Mouse (Mus musculus) hindbrain, embryonic 16.5 days (tissue): ENCODE measurements at regions not wholly inside any gene's neighbourhood (a gene's known extent, or its start where the extent isn't known, plus 50 kb on each side); places are given as distances from the start of the nearest gene placed in this dataset.

ENCODE experiments used
- ATAC-seq: fragments of 200-750 bp; cut with Nextera tagmentation; 2 replicates; pipeline ENCODE4 v1.8.0; 2017; ENCODE audit warnings: moderate TSS enrichment, moderate library complexity
- H3K27ac ChIP-seq: fragments of 300-500 bp; sonication (generic); 2 replicates; pipeline ENCODE4 v1.5.1; 2014; ENCODE audit warnings: low read depth, mild to moderate bottlenecking, control low read depth, low read length, moderate library complexity
- H3K27me3 ChIP-seq: fragments of 300-500 bp; sonication (generic); replicated peaks from 2 replicates; pipeline ENCODE4 v1.6.1; 2014; ENCODE audit warnings: low read length; ENCODE audit not compliant: control insufficient read depth, insufficient read depth
- H3K36me3 ChIP-seq: fragments of 300-500 bp; sonication (generic); 2 replicates; pipeline ENCODE4 v1.6.1; 2014; ENCODE audit warnings: mild to moderate bottlenecking, low read length, moderate library complexity, mixed read lengths; ENCODE audit not compliant: control insufficient read depth, insufficient read depth
- H3K4me1 ChIP-seq: fragments of 300-500 bp; sonication (generic); 2 replicates; pipeline ENCODE4 v1.6.1; 2014; ENCODE audit warnings: low read depth, low read length; ENCODE audit not compliant: control insufficient read depth, insufficient read depth
- H3K4me2 ChIP-seq: fragments of 300-500 bp; sonication (generic); 2 replicates; pipeline ENCODE4 v1.6.1; 2014; ENCODE audit warnings: mild to moderate bottlenecking, low read length, control low read depth, moderate library complexity
- H3K4me3 ChIP-seq: fragments of 300-500 bp; sonication (generic); 2 replicates; pipeline ENCODE4 v1.5.1; 2014; ENCODE audit warnings: mild to moderate bottlenecking, low read length, control low read depth, moderate library complexity
- H3K9ac ChIP-seq: fragments of 300-500 bp; sonication (generic); 2 replicates; pipeline ENCODE4 v1.6.1; 2014; ENCODE audit warnings: low read depth, mild to moderate bottlenecking, control low read depth, low read length, moderate library complexity
- H3K9me3 ChIP-seq: fragments of 300-500 bp; sonication (generic); 2 replicates; pipeline ENCODE4 v1.6.1; 2014; ENCODE audit warnings: mild to moderate bottlenecking, low read length, moderate library complexity; ENCODE audit not compliant: control insufficient read depth
- WGBS: fragments of 180-500 bp; shearing (Covaris S2); extraction: QIAGEN DNeasy Blood & Tissue Kit; methylation state at CpG from one replicate; pipeline ENCODE4 v1.1.7; 2014; 5-methylcytosine and 5-hydroxymethylcytosine counted together

DNA sequence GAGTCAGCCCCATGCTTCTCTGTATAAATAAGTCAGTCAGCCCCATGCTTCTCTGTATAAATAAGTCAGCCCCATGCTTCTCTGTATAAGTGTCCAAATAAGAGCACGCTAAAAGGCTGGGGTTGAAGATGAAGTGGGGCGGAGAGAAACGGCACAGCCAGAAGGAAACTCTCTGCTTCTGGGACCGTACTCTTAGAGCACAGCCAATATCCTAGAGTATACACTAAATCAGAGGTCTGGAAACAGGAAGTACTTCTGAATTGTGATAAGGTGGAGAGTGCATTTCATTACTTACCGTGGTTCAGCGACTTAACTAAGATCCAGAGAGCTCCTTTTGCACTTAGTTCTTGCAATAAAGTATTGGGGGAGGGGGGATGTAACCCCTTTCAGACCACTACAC is 112.1 kb upstream of the Foxd3 start:
- no peak overlapping the region for H3K4me2 ChIP-seq
- no peaks in the 10 kb centered on the region for H3K9me3 ChIP-seq
- H3K27me3 ChIP-seq, result no peaks in the 10 kb centered on the region
- no peak for ATAC-seq
- H3K4me1 ChIP-seq, result no peaks in the 10 kb centered on the region
- 85% methylated on average over 6 of the region's 6 CpGs for WGBS
- no peaks in the 10 kb centered on the region for H3K36me3 ChIP-seq
- no peak overlapping the region for H3K4me3 ChIP-seq
- no peak overlapping the region for H3K27ac ChIP-seq
- H3K9ac ChIP-seq, result no peak overlapping the region

- 65% methylated on average over 3 of the region's 3 CpGs for WGBS
- ATAC-seq, result no peak
- Histone ChIP-seq H3K4me1 (no peaks in the 10 kb centered on the region), H3K9me3 (no peaks in the 10 kb centered on the region), H3K36me3 (no peaks in the 10 kb centered on the region), H3K27ac (no peak overlapping the region), H3K27me3 (no peaks in the 10 kb centered on the region), H3K4me2 (no peak overlapping the region), H3K4me3 (no peak overlapping the region), H3K9ac (no peak overlapping the region)
These were observed 110.4 kb upstream of the Foxd3 start for GRCm38 (mm10) chr4:99545742-99546141.

DNA sequence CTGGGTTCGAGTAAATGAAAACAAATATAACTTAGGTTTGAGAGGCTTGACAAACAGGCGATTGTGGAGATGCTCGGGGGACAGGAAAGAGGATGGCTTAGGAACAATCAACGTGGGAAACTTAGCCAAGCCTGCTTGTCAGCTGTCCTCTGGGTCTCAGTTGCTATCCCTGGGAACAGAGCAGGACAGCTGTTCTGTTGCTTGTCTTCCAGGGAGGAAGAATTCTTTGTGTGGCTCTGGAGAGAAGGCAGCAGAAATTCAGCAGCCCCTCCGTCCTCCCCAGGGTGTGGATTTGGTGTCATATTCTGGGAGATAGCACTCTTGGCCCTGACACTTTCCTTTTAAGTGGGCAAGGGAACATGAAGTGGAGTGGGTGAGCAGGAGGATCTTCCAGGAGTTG is 98.1 kb upstream of the Foxd3 start:
- H3K9me3 ChIP-seq, result no peaks in the 10 kb centered on the region
- no peak overlapping the region for H3K4me2 ChIP-seq
- no peak for ATAC-seq
- WGBS, result 48% methylated on average over 5 of the region's 5 CpGs
- H3K27ac ChIP-seq, result no peak overlapping the region
- H3K4me1 ChIP-seq, result no peaks in the 10 kb centered on the region
- H3K9ac ChIP-seq, result no peak overlapping the region
- peaks cover 22% of the 10 kb centered on the region for H3K27me3 ChIP-seq
- H3K36me3 ChIP-seq, result no peaks in the 10 kb centered on the region
- H3K4me3 ChIP-seq, result no peak overlapping the region

GRCm38 (mm10) chr4:99560604-99561003 is 95.5 kb upstream of the Foxd3 start:
- Histone ChIP-seq H3K9ac (no peak overlapping the region), H3K4me3 (no peak overlapping the region), H3K9me3 (no peaks in the 10 kb centered on the region), H3K27ac (no peak overlapping the region), H3K27me3 (peaks cover 22% of the 10 kb centered on the region), H3K36me3 (no peaks in the 10 kb centered on the region), H3K4me2 (no peak overlapping the region), H3K4me1 (no peaks in the 10 kb centered on the region)
- WGBS, result 45% methylated on average over 8 of the region's 8 CpGs
- no peak for ATAC-seq

DNA sequence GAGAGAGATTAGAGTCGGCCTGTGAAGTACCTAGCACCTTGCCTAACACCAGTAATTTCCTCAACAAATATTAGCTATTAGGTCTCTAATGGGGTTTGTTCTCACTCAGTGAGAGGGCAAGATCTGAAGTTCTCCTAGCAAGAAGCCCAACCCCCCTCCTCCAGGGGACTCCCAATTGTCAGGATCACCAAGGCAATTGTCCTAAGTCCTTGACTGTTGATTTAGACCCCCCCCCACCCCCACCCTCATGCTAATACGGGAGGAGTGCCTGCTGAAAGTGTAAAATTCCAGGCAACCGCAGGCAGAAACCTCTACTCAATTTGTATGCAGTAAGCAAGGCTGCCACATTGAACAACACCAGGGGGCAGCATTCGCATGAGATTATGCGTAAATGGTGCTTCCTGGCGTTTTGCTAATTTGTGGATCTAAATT is 94.6 kb upstream of the Foxd3 start:
- 9% methylated on average over 6 of the region's 6 CpGs for WGBS
- Histone ChIP-seq H3K9ac (no peak overlapping the region), H3K4me1 (no peaks in the 10 kb centered on the region), H3K36me3 (no peaks in the 10 kb centered on the region), H3K4me3 (no peak overlapping the region), H3K4me2 (no peak overlapping the region), H3K27me3 (peaks cover 25% of the 10 kb centered on the region), H3K27ac (no peak overlapping the region), H3K9me3 (no peaks in the 10 kb centered on the region)
- no peak for ATAC-seq

- no peaks in the 10 kb centered on the region for H3K4me1 ChIP-seq
- ATAC-seq, result no peak
- no peak overlapping the region for H3K4me3 ChIP-seq
- H3K9me3 ChIP-seq, result no peaks in the 10 kb centered on the region; the same call in 1 of the 2 replicates
- no peak overlapping the region for H3K4me2 ChIP-seq
- WGBS, result 91% methylated on average over 9 of the region's 9 CpGs
- H3K9ac ChIP-seq, result no peak overlapping the region
- no peak overlapping the region for H3K27ac ChIP-seq
- peaks cover 19% of the 10 kb centered on the region for H3K27me3 ChIP-seq
- H3K36me3 ChIP-seq, result no peaks in the 10 kb centered on the region
These were observed 90.7 kb upstream of the Foxd3 start for GRCm38 (mm10) chr4:99565401-99565800.

GRCm38 (mm10) chr4:99572841-99573642 is 83.1 kb upstream of the Foxd3 start:
- ATAC-seq, result peak; percentile 95
- Histone ChIP-seq H3K27ac (peak overlapping the region; percentile 57), H3K27me3 (peaks cover 7% of the 10 kb centered on the region), H3K4me1 (peaks cover 9% of the 10 kb centered on the region), H3K9ac (peak overlapping the region; percentile 59), H3K9me3 (no peaks in the 10 kb centered on the region; the same call in 1 of the 2 replicates), H3K36me3 (no peaks in the 10 kb centered on the region), H3K4me2 (peak overlapping the region; percentile 65), H3K4me3 (peak overlapping the region; percentile 37)
- 3% methylated on average over 33 of the region's 33 CpGs for WGBS

DNA sequence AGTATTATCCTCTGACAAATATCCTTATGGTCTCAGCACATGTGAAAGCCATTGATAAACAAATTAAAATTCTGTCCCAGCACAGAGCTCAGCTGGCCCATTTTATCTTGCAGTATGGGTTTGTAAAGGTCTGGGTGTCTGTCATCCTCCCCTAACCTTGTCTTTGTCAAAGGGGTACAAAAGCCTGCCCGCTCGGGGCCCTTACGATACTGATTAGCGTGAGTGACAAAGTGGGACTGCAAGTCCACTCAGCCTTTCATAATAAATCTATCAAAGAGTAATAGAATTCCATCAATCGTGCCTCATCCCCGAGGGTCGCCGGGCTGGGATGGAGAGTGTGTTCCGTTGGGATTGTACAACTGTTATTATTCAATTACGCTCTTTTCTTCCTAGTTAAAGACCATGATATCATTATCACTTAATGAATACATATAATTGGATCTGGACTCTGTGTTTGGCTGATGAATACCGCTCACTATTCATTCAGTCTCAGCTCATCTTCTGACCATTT is 82.0 kb upstream of the Foxd3 start:
- 15% methylated on average over 11 of the region's 11 CpGs for WGBS
- H3K36me3 ChIP-seq, result no peaks in the 10 kb centered on the region
- no peak overlapping the region for H3K4me3 ChIP-seq
- no peaks in the 10 kb centered on the region for H3K9me3 ChIP-seq
- H3K27me3 ChIP-seq, result peaks cover 7% of the 10 kb centered on the region
- H3K4me2 ChIP-seq, result no peak overlapping the region
- ATAC-seq, result no peak
- no peak overlapping the region for H3K9ac ChIP-seq
- no peak overlapping the region for H3K27ac ChIP-seq
- H3K4me1 ChIP-seq, result peaks cover 9% of the 10 kb centered on the region

DNA sequence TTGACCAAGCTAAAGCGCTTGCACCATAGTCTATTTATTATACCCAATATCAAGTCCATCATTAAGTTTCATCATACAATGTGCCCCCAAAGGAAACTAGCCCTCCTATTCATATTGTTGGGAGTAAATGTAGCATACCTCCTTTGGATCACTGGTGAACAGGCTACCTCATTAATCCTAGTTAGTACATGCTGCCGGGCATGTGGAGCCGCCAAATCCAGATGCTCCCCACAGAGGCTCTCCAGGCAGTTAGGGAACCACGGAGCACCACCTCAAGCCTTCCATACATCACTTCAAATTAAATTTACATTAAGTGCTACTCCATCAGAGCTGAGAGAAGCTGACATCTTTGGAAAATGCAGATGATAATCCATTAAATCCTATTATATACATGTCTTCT is 81.1 kb upstream of the Foxd3 start:
- H3K36me3 ChIP-seq, result no peaks in the 10 kb centered on the region
- no peak overlapping the region for H3K4me3 ChIP-seq
- no peak overlapping the region for H3K27ac ChIP-seq
- WGBS, result 25% methylated on average over 4 of the region's 4 CpGs
- no peak overlapping the region for H3K9ac ChIP-seq
- no peak overlapping the region for H3K4me2 ChIP-seq
- H3K4me1 ChIP-seq, result peaks cover 9% of the 10 kb centered on the region
- ATAC-seq, result no peak
- H3K9me3 ChIP-seq, result no peaks in the 10 kb centered on the region
- H3K27me3 ChIP-seq, result peaks cover 7% of the 10 kb centered on the region
